Mouse (Mus musculus) kidney, postnatal 0 days (tissue): ENCODE results near the gene Nmt2. TPM values are rescaled to one million over a fixed set of nuclear protein-coding genes. Genes with fewer than 3 reads are reported as not detected.

Experiments used
- ATAC-seq: fragments of 200-750 bp; cut with Nextera tagmentation; replicated peaks from 2 replicates; pipeline ENCODE4 v1.8.0; 2017; ENCODE audit warnings: low read depth, moderate number of reproducible peaks, moderate TSS enrichment, moderate library complexity; ENCODE audit not compliant: low FRiP score
- DNase-seq: peaks from one replicate; pipeline ENCODE4 v3.0.0-alpha.2; 2016; ENCODE audit warnings: low spot score
- H3K27ac ChIP-seq: fragments of 300-500 bp; sonication (generic); 2 replicates; pipeline ENCODE4 v1.5.1; 2014; ENCODE audit warnings: mild to moderate bottlenecking
- H3K27me3 ChIP-seq: fragments of 300-500 bp; sonication (generic); 2 replicates; pipeline ENCODE4 v1.6.1; 2014; ENCODE audit warnings: low read length, mixed read lengths; ENCODE audit not compliant: insufficient read depth
- H3K36me3 ChIP-seq: fragments of 300-500 bp; sonication (generic); 2 replicates; pipeline ENCODE4 v1.6.1; 2014; ENCODE audit warnings: low read length, mixed read lengths; ENCODE audit not compliant: insufficient read depth
- H3K4me1 ChIP-seq: fragments of 300-500 bp; sonication (generic); replicated peaks from 2 replicates; pipeline ENCODE4 v1.6.1; 2014; ENCODE audit warnings: antibody characterized with exemption, low read length, mixed read lengths; ENCODE audit not compliant: insufficient read depth
- H3K4me2 ChIP-seq: fragments of 300-500 bp; sonication (generic); 2 replicates; pipeline ENCODE4 v1.6.1; 2014; ENCODE audit warnings: mild to moderate bottlenecking, low read length, moderate library complexity, mixed read lengths
- H3K4me3 ChIP-seq: fragments of 300-500 bp; sonication (generic); replicated peaks from 2 replicates; pipeline ENCODE4 v1.5.1; 2014; ENCODE audit warnings: low read depth, low read length
- H3K9ac ChIP-seq: fragments of 300-500 bp; sonication (generic); 2 replicates; pipeline ENCODE4 v1.6.1; 2014; ENCODE audit warnings: low read depth, low read length
- H3K9me3 ChIP-seq: fragments of 300-500 bp; sonication (generic); replicated peaks from 2 replicates; pipeline ENCODE4 v1.6.1; 2016; ENCODE audit warnings: low read length, inconsistent platforms, mixed read lengths
- CTCF ChIP-seq: IDR thresholded peaks from 2 replicates; pipeline ENCODE4 v1.5.1; 2016; ENCODE audit warnings: antibody characterized with exemption, low read depth, mild to moderate bottlenecking, moderate library complexity
- whole genome bisulfite sequencing: fragments of 180-500 bp; shearing (Covaris S2); extraction: QIAGEN DNeasy Blood & Tissue Kit; methylation state at CpG from one replicate; pipeline ENCODE4 v1.1.7; 2014; 5-methylcytosine and 5-hydroxymethylcytosine counted together
- polyA plus RNA-seq: library from polyadenylated mRNA; unstranded; fragments of >200 nt; fragmentation: Nextera tagmentation; extraction: Ambion mirVana; gene quantifications from 2 replicates; pipeline ENCODE4 v1.2.1, GENCODE M21; 2015

Gene Nmt2
- 34.9 and 40.1 TPM in 2 replicates for polyA plus RNA-seq

DNA sequence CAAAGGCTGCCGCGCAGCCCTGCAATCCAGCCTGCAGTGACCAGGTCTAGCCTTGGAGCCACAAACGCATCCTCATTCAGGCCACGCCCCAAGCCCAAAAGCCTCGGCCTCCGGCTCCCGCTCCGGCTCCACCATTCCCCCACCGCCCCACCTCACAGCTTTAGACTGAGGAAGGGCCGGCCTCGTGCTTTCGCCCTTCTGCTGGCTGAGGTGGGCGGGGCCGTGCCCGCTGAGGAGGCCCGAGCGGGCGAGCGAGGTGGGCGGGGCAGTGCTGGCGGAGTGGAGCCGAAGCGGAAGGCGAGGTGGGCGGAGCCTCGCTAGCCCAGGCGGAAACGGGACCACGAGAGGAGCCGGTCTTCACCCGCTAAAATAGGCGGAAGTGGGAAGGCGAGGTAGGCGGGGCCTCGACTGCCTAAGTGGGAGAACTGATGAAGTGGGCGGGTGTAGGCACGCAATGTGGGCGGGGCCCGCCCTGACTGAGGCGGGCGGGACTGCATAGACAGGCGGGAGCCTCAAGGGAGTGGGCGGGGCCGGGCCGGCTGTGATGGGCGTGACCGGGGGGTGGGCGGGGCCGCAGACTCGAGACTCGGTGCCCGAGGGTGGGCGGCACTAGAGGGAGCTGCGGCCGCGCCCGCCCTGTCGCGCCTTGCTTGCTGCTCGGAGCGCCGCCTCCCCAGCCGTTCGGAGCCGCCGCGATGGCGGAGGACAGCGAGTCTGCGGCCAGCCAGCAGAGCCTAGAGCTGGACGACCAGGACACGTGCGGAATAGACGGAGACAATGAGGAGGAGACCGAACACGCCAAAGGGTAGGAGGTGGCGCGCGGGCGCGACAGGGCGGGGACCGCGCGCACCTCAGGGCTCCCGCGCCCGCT lies at the start of gene Nmt2:
Nmt2 (plus strand) TSS at position 611 of the 871 bp plus-strand sequence.
- TF ChIP-seq CTCF: peak; percentile 40; the same call in 1 of the 2 replicates
- no peaks in the 10 kb centered on the region for H3K9me3 ChIP-seq
- DNase-seq: peak; percentile 100
- under 1% methylated on average over 84 of the region's 88 CpGs for WGBS
- peak within 1 kb of the TSS; percentile 87 for H3K27ac ChIP-seq
- H3K4me1 ChIP-seq: 0 out of 2 replicates have a peak, but pooled peaks cover 7% of the 10 kb centered on the region
- peak within 1 kb of the TSS; percentile 82 for H3K4me2 ChIP-seq
- ATAC-seq: peak; percentile 98
- peak within 1 kb of the TSS; percentile 75 for H3K9ac ChIP-seq
- no peaks in the 10 kb centered on the region for H3K27me3 ChIP-seq
- H3K4me3 ChIP-seq: peak within 1 kb of the TSS; percentile 88
- H3K36me3 ChIP-seq: no peaks in the 10 kb centered on the region

DNA sequence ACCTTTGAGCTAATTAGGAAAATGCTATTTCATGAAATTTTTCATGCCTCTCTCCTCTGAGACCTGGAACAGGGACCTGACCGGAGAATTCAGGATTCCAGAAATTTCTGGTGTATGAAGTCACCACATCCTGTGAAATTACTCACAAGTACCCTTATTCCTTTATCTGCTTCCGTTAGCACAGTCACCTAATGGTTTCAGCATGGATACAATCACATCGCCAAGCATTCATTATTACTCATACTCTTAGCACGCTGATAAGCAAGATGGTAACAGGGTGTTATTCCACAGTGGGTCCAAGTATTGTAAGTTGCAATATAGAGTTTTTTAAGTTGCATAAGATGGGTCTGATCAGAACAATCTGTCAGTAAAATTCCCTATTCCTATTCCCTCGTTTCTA lies 44.8 kb upstream of the Nmt2 start:
- WGBS: 64% methylated on average over 5 of the region's 5 CpGs
- no peaks in the 10 kb centered on the region for H3K36me3 ChIP-seq
- H3K9me3 ChIP-seq: no peaks in the 10 kb centered on the region
- no peak overlapping the region for H3K27ac ChIP-seq
- no peaks in the 10 kb centered on the region for H3K4me1 ChIP-seq
- DNase-seq (no peak), ATAC-seq (no peak)
- H3K9ac ChIP-seq: no peak overlapping the region
- TF ChIP-seq CTCF: no peak
- H3K4me2 ChIP-seq: no peak overlapping the region
- H3K27me3 ChIP-seq: no peaks in the 10 kb centered on the region
- no peak overlapping the region for H3K4me3 ChIP-seq

GRCm38 (mm10) chr2:3244251-3244650 lies 39.8 kb upstream of the Nmt2 start:
- Histone ChIP-seq H3K27ac (no peak overlapping the region), H3K4me2 (no peak overlapping the region), H3K4me3 (no peak overlapping the region), H3K27me3 (no peaks in the 10 kb centered on the region), H3K4me1 (no peaks in the 10 kb centered on the region), H3K9ac (no peak overlapping the region), H3K36me3 (no peaks in the 10 kb centered on the region), H3K9me3 (no peaks in the 10 kb centered on the region)
- TF ChIP-seq CTCF: no peak
- no peak for DNase-seq
- WGBS: 55% methylated on average over 3 of the region's 3 CpGs
- no peak for ATAC-seq

- no peaks in the 10 kb centered on the region for H3K4me1 ChIP-seq
- ATAC-seq: no peak
- no peaks in the 10 kb centered on the region for H3K27me3 ChIP-seq
- H3K9me3 ChIP-seq: no peaks in the 10 kb centered on the region
- H3K4me2 ChIP-seq: no peak overlapping the region
- 86% methylated on average over 2 of the region's 2 CpGs for WGBS
- DNase-seq: no peak
- H3K9ac ChIP-seq: no peak overlapping the region
- H3K27ac ChIP-seq: no peak overlapping the region
- no peak for TF ChIP-seq CTCF
- H3K4me3 ChIP-seq: no peak overlapping the region
- H3K36me3 ChIP-seq: no peaks in the 10 kb centered on the region
Observed at GRCm38 (mm10) chr2:3251309-3251708, 32.7 kb upstream of the Nmt2 start.

DNA sequence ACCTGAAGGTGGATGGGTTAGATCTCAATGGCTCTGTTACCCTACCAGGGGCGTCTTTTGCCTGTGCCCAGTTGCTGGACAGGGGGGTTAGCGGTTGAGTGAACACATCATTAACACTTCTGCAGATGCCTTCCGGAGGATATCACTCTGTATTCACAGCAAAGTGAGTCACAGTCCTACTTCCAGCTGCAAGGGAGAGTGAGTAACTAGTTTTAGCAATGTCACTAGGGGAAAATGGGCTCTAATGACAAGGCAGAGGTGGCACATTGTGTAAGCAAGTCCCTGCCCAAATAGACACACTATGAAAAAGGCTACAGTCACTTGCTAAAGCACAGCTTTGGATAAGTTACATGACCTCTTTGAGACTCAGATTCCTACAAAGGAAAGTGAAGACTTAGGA lies 17.5 kb upstream of the Nmt2 start:
- no peak overlapping the region for H3K4me3 ChIP-seq
- H3K9me3 ChIP-seq: no peaks in the 10 kb centered on the region
- H3K27me3 ChIP-seq: no peaks in the 10 kb centered on the region
- DNase-seq (no peak), ATAC-seq (no peak)
- no peak overlapping the region for H3K4me2 ChIP-seq
- H3K27ac ChIP-seq: no peak overlapping the region
- no peaks in the 10 kb centered on the region for H3K4me1 ChIP-seq
- no peak for TF ChIP-seq CTCF
- H3K9ac ChIP-seq: no peak overlapping the region
- 68% methylated on average over 3 of the region's 3 CpGs for WGBS
- H3K36me3 ChIP-seq: no peaks in the 10 kb centered on the region

GRCm38 (mm10) chr2:3267879-3268278 lies 16.1 kb upstream of the Nmt2 start:
- no peak overlapping the region for H3K4me2 ChIP-seq
- no peak for DNase-seq
- no peaks in the 10 kb centered on the region for H3K36me3 ChIP-seq
- H3K9ac ChIP-seq: no peak overlapping the region
- H3K4me3 ChIP-seq: no peak overlapping the region
- H3K4me1 ChIP-seq: no peaks in the 10 kb centered on the region
- H3K27ac ChIP-seq: no peak overlapping the region
- 33% methylated on average over 3 of the region's 3 CpGs for WGBS
- no peak for ATAC-seq
- no peaks in the 10 kb centered on the region for H3K27me3 ChIP-seq
- TF ChIP-seq CTCF: no peak
- H3K9me3 ChIP-seq: no peaks in the 10 kb centered on the region
